Mouse (Mus musculus): ENCODE results near the gene Ilvbl. TPM values are rescaled to one million over a fixed set of nuclear protein-coding genes. Genes with fewer than 3 reads are reported as not detected.

Ilvbl gene
- total and polyA plus RNA-seq, 2 experiments from 2014 or later: 62.1 to 73.7 TPM

GRCm38 (mm10) chr10:78630194-78630593 is 56.0 kb downstream of the Ilvbl start:
- no peaks in the 10 kb centered on the region for H3K27me3 ChIP-seq (ENCODE audit: control insufficient read depth, insufficient read depth, low read length)
- no peaks in the 10 kb centered on the region for H3K4me1 ChIP-seq (ENCODE audit: control insufficient read depth, insufficient read depth)
- H3K36me3 ChIP-seq (replicated peaks; ENCODE audit: control insufficient read depth, insufficient read depth, low read length): no peaks in the 10 kb centered on the region
- H3K27ac ChIP-seq (ENCODE audit: low read depth): no peak overlapping the region
- H3K4me3 ChIP-seq (ENCODE audit: low read depth, low read length): no peak overlapping the region
- TF ChIP-seq EP300 (IDR thresholded peaks at IDR 0.05; ENCODE audit: low read depth) (no peak), CTCF (IDR thresholded peaks at IDR 0.05; ENCODE audit: low read depth) (no peak)
- H3K4me2 ChIP-seq (ENCODE audit: low read depth, low read length): no peak overlapping the region
- WGBS: 70% methylated on average over 4 of the region's 4 CpGs
- ATAC-seq (ENCODE audit: insufficient read depth, low read depth) (no peak), DNase-seq (ENCODE audit: low spot score) (no peak)
- H3K9ac ChIP-seq (replicated peaks; ENCODE audit: low read depth, low read length): no peak overlapping the region
- H3K9me3 ChIP-seq (replicated peaks; ENCODE audit: control insufficient read depth, low read length): no peaks in the 10 kb centered on the region

- ATAC-seq (ENCODE audit: insufficient read depth, low read depth) (no peak), DNase-seq (ENCODE audit: low spot score) (no peak)
- H3K4me2 ChIP-seq (ENCODE audit: low read depth, low read length): no peak overlapping the region
- H3K27ac ChIP-seq (ENCODE audit: low read depth): no peak overlapping the region
- H3K36me3 ChIP-seq (replicated peaks; ENCODE audit: control insufficient read depth, insufficient read depth, low read length): no peaks in the 10 kb centered on the region
- H3K4me1 ChIP-seq (ENCODE audit: control insufficient read depth, insufficient read depth): no peaks in the 10 kb centered on the region
- no peaks in the 10 kb centered on the region for H3K27me3 ChIP-seq (ENCODE audit: control insufficient read depth, insufficient read depth, low read length)
- H3K9me3 ChIP-seq (replicated peaks; ENCODE audit: control insufficient read depth, low read length): no peaks in the 10 kb centered on the region
- no peak overlapping the region for H3K9ac ChIP-seq (replicated peaks; ENCODE audit: low read depth, low read length)
- WGBS: 11% methylated on average over 6 of the region's 6 CpGs
- no peak overlapping the region for H3K4me3 ChIP-seq (ENCODE audit: low read depth, low read length)
- TF ChIP-seq CTCF (IDR thresholded peaks at IDR 0.05; ENCODE audit: low read depth) (peak; percentile 56), EP300 (IDR thresholded peaks at IDR 0.05; ENCODE audit: low read depth) (no peak)
These were observed 58.2 kb downstream of the Ilvbl start for GRCm38 (mm10) chr10:78632311-78632710.

Small RNAs within 50 kb of the gene (microRNA-seq; reads per million reads assigned to microRNA genes)
- gene Gm27541: not detected

Other genes starting within 250 kb of the Ilvbl start
- 151 and 164 TPM in 2 replicates for gene Agpat3, start 221.9 kb upstream of the Ilvbl start, total RNA-seq (2014; rRNA removed; ENCODE audit: low replicate concordance)
- 173 and 182 TPM in 2 replicates for gene Agpat3, start 221.9 kb upstream of the Ilvbl start, polyA plus RNA-seq (2015; fragmentation: Nextera tagmentation; extraction: Ambion mirVana)
- 86.6 and 119 TPM in 2 replicates for gene Rrp1, start 161.3 kb upstream of the Ilvbl start, total RNA-seq (2014; rRNA removed; ENCODE audit: low replicate concordance)
- gene Rrp1, start 161.3 kb upstream of the Ilvbl start, polyA plus RNA-seq (2015; fragmentation: Nextera tagmentation; extraction: Ambion mirVana): 169 and 177 TPM in 2 replicates
- gene Cstb, start 148.7 kb upstream of the Ilvbl start, total RNA-seq (2014; rRNA removed; ENCODE audit: low replicate concordance): 21.8 and 99.5 TPM in 2 replicates
- gene Cstb, start 148.7 kb upstream of the Ilvbl start, polyA plus RNA-seq (2015; fragmentation: Nextera tagmentation; extraction: Ambion mirVana): 149 and 153 TPM in 2 replicates
- gene Pdxk, start 109.4 kb upstream of the Ilvbl start, total RNA-seq (2014; rRNA removed; ENCODE audit: low replicate concordance): 3.7 and 4.5 TPM in 2 replicates
- 3.8 and 4.6 TPM in 2 replicates for gene Pdxk, start 109.4 kb upstream of the Ilvbl start, polyA plus RNA-seq (2015; fragmentation: Nextera tagmentation; extraction: Ambion mirVana)
- gene Olfr1358, start 56.9 kb upstream of the Ilvbl start, total RNA-seq (2014; rRNA removed; ENCODE audit: low replicate concordance): not detected in 2 replicates
- gene Olfr1358, start 56.9 kb upstream of the Ilvbl start, polyA plus RNA-seq (2015; fragmentation: Nextera tagmentation; extraction: Ambion mirVana): not detected in 2 replicates
- 25.3 and 27.9 TPM in 2 replicates for gene Syde1, start 17.6 kb downstream of the Ilvbl start, total RNA-seq (2014; rRNA removed; ENCODE audit: low replicate concordance)
- 7.5 and 8.5 TPM in 2 replicates for gene Syde1, start 17.6 kb downstream of the Ilvbl start, polyA plus RNA-seq (2015; fragmentation: Nextera tagmentation; extraction: Ambion mirVana)
- not detected in 2 replicates for gene Olfr1357, start 43.7 kb downstream of the Ilvbl start, total RNA-seq (2014; rRNA removed; ENCODE audit: low replicate concordance)
- gene Olfr1357, start 43.7 kb downstream of the Ilvbl start, polyA plus RNA-seq (2015; fragmentation: Nextera tagmentation; extraction: Ambion mirVana): not detected in 2 replicates
- gene Casp14, start 143.9 kb downstream of the Ilvbl start, total RNA-seq (2014; rRNA removed; ENCODE audit: low replicate concordance): not detected in 2 replicates
- not detected in 2 replicates for gene Casp14, start 143.9 kb downstream of the Ilvbl start, polyA plus RNA-seq (2015; fragmentation: Nextera tagmentation; extraction: Ambion mirVana)
- not detected in 2 replicates for gene Ccdc105, start 178.7 kb downstream of the Ilvbl start, total RNA-seq (2014; rRNA removed; ENCODE audit: low replicate concordance)
- gene Ccdc105, start 178.7 kb downstream of the Ilvbl start, polyA plus RNA-seq (2015; fragmentation: Nextera tagmentation; extraction: Ambion mirVana): not detected in 2 replicates
- gene Slc1a6, start 206.2 kb downstream of the Ilvbl start, total RNA-seq (2014; rRNA removed; ENCODE audit: low replicate concordance): 0.42 TPM in 1 of 2 replicates, not detected in the other
- gene Slc1a6, start 206.2 kb downstream of the Ilvbl start, polyA plus RNA-seq (2015; fragmentation: Nextera tagmentation; extraction: Ambion mirVana): 0.16 and 0.25 TPM in 2 replicates

All from heart, postnatal 0 days (tissue).